In the genomic region with DNA sequence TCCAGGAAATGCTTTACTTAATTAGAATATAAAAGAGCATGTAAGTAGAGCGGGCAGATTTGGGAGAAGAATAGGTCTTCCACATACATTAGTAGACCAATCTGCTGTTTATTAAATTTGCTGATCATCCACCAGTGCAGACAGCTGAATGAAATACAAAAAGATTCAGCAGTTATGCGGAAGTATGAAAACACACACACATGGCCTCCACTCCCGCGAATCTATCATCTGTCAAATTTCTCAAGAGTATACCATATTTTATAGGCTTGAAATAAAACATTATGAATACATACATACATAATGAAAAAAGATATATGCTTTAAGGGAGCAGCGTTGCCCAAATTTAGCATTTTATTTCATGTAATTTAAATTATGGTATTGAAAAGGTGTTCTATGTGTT, we compare ENCODE assay signal across 21 mouse cellular contexts.
"Had no signal": no experiment of that assay in that cellular context is flagged by ENCODE, and none has a peak within 500 bp of the region (broad histone marks: within the 10 kb centered on the region; RNA-seq: fewer than 3 reads in every experiment).

No protein-coding gene starts in this region.

- H3K9me3 ChIP-seq: kidney, embryonic 15.5 days; limb, embryonic 12.5 days; limb, embryonic 15.5 days; midbrain, embryonic 12.5 days; midbrain, embryonic 15.5 days; neural tube, embryonic 12.5 days; neural tube, embryonic 15.5 days had no signal

- ATAC-seq: liver, postnatal 0 days; lung, postnatal 0 days; midbrain, embryonic 15.5 days had no signal

- H3K4me3 ChIP-seq: kidney, embryonic 15.5 days; limb, embryonic 12.5 days; limb, embryonic 15.5 days; midbrain, embryonic 12.5 days; midbrain, embryonic 15.5 days; neural tube, embryonic 12.5 days; neural tube, embryonic 15.5 days had no signal

- H3K4me2 ChIP-seq: kidney, embryonic 15.5 days; limb, embryonic 12.5 days; limb, embryonic 15.5 days; liver, embryonic 11.5 days; lung, embryonic 14.5 days; midbrain, embryonic 12.5 days; midbrain, embryonic 15.5 days; neural tube, embryonic 12.5 days; neural tube, embryonic 15.5 days had no signal

- H3K27me3 ChIP-seq: kidney, embryonic 15.5 days; limb, embryonic 12.5 days; limb, embryonic 15.5 days; midbrain, embryonic 12.5 days; midbrain, embryonic 15.5 days; neural tube, embryonic 12.5 days; neural tube, embryonic 15.5 days had no signal

- H3K9ac ChIP-seq: kidney, embryonic 15.5 days; limb, embryonic 12.5 days; limb, embryonic 15.5 days; liver, embryonic 14.5 days; liver, postnatal 0 days; lung, embryonic 14.5 days; midbrain, embryonic 12.5 days; midbrain, embryonic 15.5 days; neural tube, embryonic 12.5 days; neural tube, embryonic 15.5 days had no signal

- H3K27ac ChIP-seq: kidney, embryonic 15.5 days; limb, embryonic 12.5 days; limb, embryonic 15.5 days; liver, embryonic 14.5 days; macrophage; midbrain, embryonic 12.5 days; midbrain, embryonic 15.5 days; neural tube, embryonic 12.5 days; neural tube, embryonic 15.5 days; stomach, postnatal 0 days had no signal

- DNase-seq: kidney, postnatal 10 days; kidney, postnatal 36 days; left cerebral cortex, postnatal 4 days; liver, postnatal 0 days; lung, embryonic 14.5 days; right cerebral cortex, adult 18-20 months; right cerebral cortex, postnatal 14 days; right cerebral cortex, postnatal 4 days; thymus, postnatal 25 days had no signal

- H3K4me1 ChIP-seq: kidney, embryonic 15.5 days; limb, embryonic 12.5 days; limb, embryonic 15.5 days; midbrain, embryonic 12.5 days; midbrain, embryonic 15.5 days; neural tube, embryonic 12.5 days; neural tube, embryonic 15.5 days had no signal

- H3K36me3 ChIP-seq: kidney, embryonic 15.5 days; limb, embryonic 12.5 days; limb, embryonic 15.5 days; midbrain, embryonic 12.5 days; midbrain, embryonic 15.5 days; neural tube, embryonic 12.5 days; neural tube, embryonic 15.5 days had no signal
